10 mouse cellular contexts compared by ENCODE assay signal in the genomic region with DNA sequence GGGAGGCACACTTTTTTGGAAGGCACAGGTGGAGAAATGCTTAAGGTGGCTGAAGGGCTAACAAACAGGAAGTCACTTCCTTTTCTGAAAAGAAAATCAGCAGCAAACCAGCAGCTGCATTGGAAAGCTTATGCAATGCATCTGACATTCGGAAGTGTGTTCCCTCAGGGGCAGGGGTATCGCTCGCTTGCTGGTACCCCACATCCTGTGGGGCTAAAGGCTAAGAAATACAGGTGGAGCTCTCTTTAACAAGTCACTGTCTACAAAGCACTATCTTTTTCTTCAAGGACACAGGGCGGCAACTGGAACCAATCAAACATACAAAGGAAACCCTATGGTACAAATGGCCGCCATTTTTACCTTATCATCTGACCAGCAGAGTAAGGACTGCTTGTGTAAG. TPM values are rescaled to one million over a fixed set of nuclear protein-coding genes. Genes with fewer than 3 reads are reported as not detected.
A peak's percentile ranks its signal among the peaks of the same experiment; 100 is the strongest.
DNase-seq lines count a peak whose midpoint lies in the region; ATAC-seq and TF ChIP-seq lines count a peak whose summit lies in the region.
"Had no signal": no experiment of that assay in that cellular context is flagged by ENCODE, and none has a peak within 500 bp of the region (broad histone marks: within the 10 kb centered on the region; RNA-seq: fewer than 3 reads in every experiment).

No protein-coding gene starts in this region.

- TF ChIP-seq CTCF in bone marrow, adult 2 months (IDR thresholded peaks at IDR 0.05; ENCODE audit: control insufficient read depth, insufficient read depth, low read length) = no peak

- peaks cover 61% of the 10 kb centered on the region for H3K4me1 ChIP-seq in heart, embryonic 15.5 days (replicated peaks)
- peaks cover 5% of the 10 kb centered on the region for H3K4me1 ChIP-seq in bone marrow, adult 2 months (ENCODE audit: control insufficient read depth, insufficient read depth, low read length)

- H3K9me3 ChIP-seq in heart, embryonic 15.5 days (replicated peaks) = no peaks in the 10 kb centered on the region
- H3K9me3 ChIP-seq: neural tube, embryonic 12.5 days had no signal

- H3K27me3 ChIP-seq in heart, embryonic 15.5 days = peaks cover 8% of the 10 kb centered on the region; the same call in 1 of the 2 replicates

- H3K27ac ChIP-seq in heart, embryonic 15.5 days = peak overlapping the region; percentile 79
- H3K27ac ChIP-seq in bone marrow, adult 2 months (ENCODE audit: control insufficient read depth, insufficient read depth, low read depth, low read length, poor library complexity) = 0 out of 2 replicates have a peak overlapping the region, but pooled peaks have one; percentile 13
- H3K27ac ChIP-seq: liver, embryonic 14.5 days; neural tube, embryonic 12.5 days had no signal

- H3K4me2 ChIP-seq in heart, embryonic 15.5 days = peak overlapping the region; percentile 65

- TF ChIP-seq POLR2A in bone marrow, adult 2 months (IDR thresholded peaks at IDR 0.05; ENCODE audit: borderline replicate concordance, control insufficient read depth, low read depth, low read length) = no peak

- H3K9ac ChIP-seq in heart, embryonic 15.5 days = no peak overlapping the region
- H3K9ac ChIP-seq: liver, embryonic 14.5 days had no signal

- H3K36me3 ChIP-seq in heart, embryonic 15.5 days = peaks cover 20% of the 10 kb centered on the region; the same call in 1 of the 2 replicates

- H3K4me3 ChIP-seq in heart, embryonic 15.5 days = peak overlapping the region; percentile 71
- H3K4me3 ChIP-seq in bone marrow, adult 2 months (replicated peaks; ENCODE audit: control insufficient read depth, low read depth, low read length) = no peak overlapping the region

- no peak for DNase-seq in heart, adult 11 months
- peak; percentile 53 for DNase-seq in 416B (ENCODE audit: low read depth)
- peak; percentile 82 for DNase-seq in naive thymus-derived CD4-positive, alpha-beta T cell, adult 2 months (ENCODE audit: low read depth)
- no peak for DNase-seq in adrenal gland, postnatal 4 days (ENCODE audit: low spot score in 2 of 2)
- no peak for DNase-seq in ovary, adult 18-20 months (ENCODE audit: low spot score)
- DNase-seq in right cerebral cortex, postnatal 25 days = no peak

- WGBS in heart, embryonic 15.5 days = 65% methylated on average over 5 of the region's 5 CpGs
- WGBS in bone marrow, adult 2 months = 5% methylated on average over 5 of the region's 5 CpGs

- no peak for ATAC-seq in heart, embryonic 15.5 days (replicated peaks; ENCODE audit: insufficient number of reproducible peaks, insufficient read depth, low FRiP score, low read depth)

RNA-seq across cellular contexts. Expression of a gene that starts 4.4 kb away (rescaled TPM):
- polyA plus RNA-seq in heart, embryonic 15.5 days (2015; fragmentation: Nextera tagmentation; extraction: Ambion mirVana) = 267 and 301 TPM in 2 replicates
- polyA plus RNA-seq in bone marrow, adult 2 months (2011; ENCODE audit: insufficient read depth, insufficient read length, low replicate concordance, missing spikeins) = 14.2 and 46.4 TPM in 2 replicates
- total RNA-seq in adrenal gland, postnatal 4 days (2021) = 100 to 1,000 TPM; 101 to 236 TPM

Comparison
In these comparisons a context has a peak if more than half of its experiments do, and no peak if none do; other contexts are left out.
1. DNase-seq: peak in 416B (single experiment) and naive thymus-derived CD4-positive, alpha-beta T cell, adult 2 months (single experiment); none in heart, adult 11 months (single experiment), adrenal gland, postnatal 4 days (0 of 2), ovary, adult 18-20 months (single experiment) and right cerebral cortex, postnatal 25 days (single experiment).